Mouse (Mus musculus) embryonic facial prominence, embryonic 15.5 days (tissue): ENCODE results near the gene Hfm1. TPM values are rescaled to one million over a fixed set of nuclear protein-coding genes. Genes with fewer than 3 reads are reported as not detected.

Experiments used
- ATAC-seq: fragments of 200-750 bp; cut with Nextera tagmentation; 2 replicates; pipeline ENCODE4 v1.8.0; 2017; ENCODE audit warnings: low read depth, moderate TSS enrichment; ENCODE audit not compliant: insufficient number of reproducible peaks, low FRiP score, low TSS enrichment
- H3K27ac ChIP-seq: fragments of 300-500 bp; sonication (generic); replicated peaks from 2 replicates; pipeline ENCODE4 v1.5.1; 2015; ENCODE audit warnings: mild to moderate bottlenecking, inconsistent platforms
- H3K27me3 ChIP-seq: fragments of 300-500 bp; sonication (generic); 2 replicates; pipeline ENCODE4 v1.6.1; 2015; ENCODE audit warnings: inconsistent platforms
- H3K36me3 ChIP-seq: fragments of 300-500 bp; sonication (generic); 2 replicates; pipeline ENCODE4 v1.6.1; 2015; ENCODE audit warnings: mild to moderate bottlenecking, inconsistent platforms
- H3K4me1 ChIP-seq: fragments of 300-500 bp; sonication (generic); 2 replicates; pipeline ENCODE4 v1.6.1; 2015; ENCODE audit warnings: inconsistent platforms
- H3K4me2 ChIP-seq: fragments of 300-500 bp; sonication (generic); replicated peaks from 2 replicates; pipeline ENCODE4 v1.6.1; 2015; ENCODE audit warnings: mild to moderate bottlenecking, inconsistent platforms
- H3K4me3 ChIP-seq: fragments of 300-500 bp; sonication (generic); replicated peaks from 2 replicates; pipeline ENCODE4 v1.5.1; 2015; ENCODE audit warnings: mild to moderate bottlenecking, inconsistent platforms
- H3K9ac ChIP-seq: fragments of 300-500 bp; sonication (generic); 2 replicates; pipeline ENCODE4 v1.6.1; 2015; ENCODE audit warnings: inconsistent platforms
- H3K9me3 ChIP-seq: fragments of 300-500 bp; sonication (generic); replicated peaks from 2 replicates; pipeline ENCODE4 v1.6.1; 2016; ENCODE audit warnings: inconsistent platforms
- WGBS: fragments of 180-500 bp; shearing (Covaris S2); methylation state at CpG from one replicate; pipeline ENCODE4 v1.1.7; 2015; 5-methylcytosine and 5-hydroxymethylcytosine counted together
- microRNA-seq: library from miRNA; unstranded; fragments of <30 nt; microRNA quantifications from one replicate; pipeline ENCODE4, GENCODE M21; 2016; ENCODE audit warnings: borderline number of aligned reads
- polyA plus RNA-seq: library from polyadenylated mRNA; unstranded; fragments of >200 nt; fragmentation: Nextera tagmentation; extraction: Ambion mirVana; gene quantifications from 2 replicates; pipeline ENCODE4 v1.2.1, GENCODE M21; 2015

Gene Hfm1
- polyA plus RNA-seq, 1 experiment from 2014 or later = 0.32 TPM

DNA sequence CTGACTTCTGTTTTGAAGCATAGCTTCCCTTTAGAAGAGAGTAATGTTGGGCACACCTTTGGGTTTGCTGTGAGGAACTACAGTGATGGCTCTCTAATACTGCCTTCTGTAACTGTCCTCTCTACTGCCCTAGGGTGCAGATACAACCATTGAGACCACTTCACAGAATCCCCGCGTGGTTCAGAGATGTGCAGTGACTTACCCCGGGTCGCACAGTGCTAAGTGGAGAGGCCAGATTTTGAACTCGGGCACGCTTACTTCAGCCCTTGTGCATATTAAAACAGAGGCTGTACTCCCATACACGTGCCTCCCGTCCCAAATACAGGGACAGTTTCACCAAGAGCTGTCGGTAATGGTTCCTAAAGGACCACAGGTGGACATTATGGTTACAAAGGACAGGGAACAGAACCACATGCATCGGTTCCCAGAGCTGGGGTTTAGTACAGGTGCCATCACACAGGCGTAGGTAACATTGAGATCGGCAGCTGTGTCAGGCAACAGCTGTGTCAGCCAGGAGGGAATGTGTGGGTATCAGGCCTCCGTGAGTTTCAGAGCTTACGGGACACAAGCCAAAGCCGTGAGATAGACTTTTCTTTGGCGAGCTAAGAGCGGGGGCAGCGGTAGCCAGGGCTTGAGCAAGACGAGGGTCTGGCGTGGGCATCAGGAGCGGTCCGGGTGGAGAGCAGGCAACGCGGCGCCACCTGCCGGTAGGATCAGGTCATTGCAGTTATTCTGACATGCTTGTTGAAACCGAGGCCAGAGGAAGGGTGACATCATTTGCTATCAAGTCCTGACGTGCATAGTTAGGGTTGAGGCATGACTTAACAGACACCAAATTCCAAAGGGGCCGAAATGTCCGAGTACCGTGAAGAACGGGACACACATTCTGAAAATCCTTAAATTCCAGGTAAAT is 124.0 kb downstream of the Hfm1 start:
- 5% methylated on average over 32 of the region's 32 CpGs for WGBS
- H3K27ac ChIP-seq = no peak overlapping the region
- H3K4me2 ChIP-seq = peak overlapping the region; percentile 69
- no peaks in the 10 kb centered on the region for H3K27me3 ChIP-seq
- peak overlapping the region; percentile 34 for H3K4me3 ChIP-seq
- H3K9me3 ChIP-seq = no peaks in the 10 kb centered on the region
- H3K9ac ChIP-seq = peak overlapping the region; percentile 18; the same call in 1 of the 2 replicates
- H3K4me1 ChIP-seq = peaks cover 13% of the 10 kb centered on the region
- ATAC-seq = peak; percentile 76
- H3K36me3 ChIP-seq = no peaks in the 10 kb centered on the region

DNA sequence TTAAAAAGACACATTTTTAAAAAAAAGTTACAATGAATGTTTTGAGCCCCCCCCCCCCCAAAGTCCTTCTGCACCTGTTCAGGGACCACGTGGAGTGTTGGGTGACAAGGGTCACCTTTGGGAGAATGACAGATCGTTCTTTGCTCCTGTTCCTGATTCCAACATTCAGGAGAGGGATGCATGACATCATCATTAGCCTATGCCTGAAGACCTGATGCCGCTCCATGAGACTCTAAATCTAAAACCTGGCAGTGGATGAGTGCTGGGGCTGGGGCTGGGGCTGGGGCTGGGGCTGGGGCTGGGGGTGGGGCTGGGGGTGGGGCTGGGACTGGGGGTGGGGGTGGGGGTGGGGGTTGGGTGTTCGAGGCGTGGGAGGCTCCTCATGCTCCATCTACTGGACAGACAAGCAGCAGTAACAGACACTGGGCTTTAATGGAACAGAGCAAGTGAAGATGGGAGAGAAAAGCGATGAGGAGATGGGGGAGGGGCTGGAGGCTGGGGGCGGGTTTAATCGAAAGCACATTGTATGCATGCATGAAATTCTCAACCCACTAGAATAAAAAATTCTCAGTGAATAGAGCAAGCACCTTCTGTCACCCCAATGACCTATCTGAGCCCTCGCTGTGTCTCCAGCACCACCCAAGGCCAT is 124.8 kb downstream of the Hfm1 start:
- H3K4me1 ChIP-seq = peaks cover 13% of the 10 kb centered on the region
- 14% methylated on average over 9 of the region's 9 CpGs for WGBS
- H3K9me3 ChIP-seq = no peaks in the 10 kb centered on the region
- H3K4me2 ChIP-seq = no peak overlapping the region
- ATAC-seq = no peak
- no peak overlapping the region for H3K27ac ChIP-seq
- H3K4me3 ChIP-seq = no peak overlapping the region
- H3K27me3 ChIP-seq = no peaks in the 10 kb centered on the region
- no peak overlapping the region for H3K9ac ChIP-seq
- H3K36me3 ChIP-seq = no peaks in the 10 kb centered on the region

GRCm38 (mm10) chr5:106797896-106798295 is 128.2 kb downstream of the Hfm1 start:
- no peaks in the 10 kb centered on the region for H3K36me3 ChIP-seq
- WGBS = 55% methylated on average over 5 of the region's 5 CpGs
- no peak overlapping the region for H3K4me3 ChIP-seq
- H3K9ac ChIP-seq = no peak overlapping the region
- H3K27ac ChIP-seq = no peak overlapping the region
- no peak for ATAC-seq
- no peak overlapping the region for H3K4me2 ChIP-seq
- H3K27me3 ChIP-seq = no peaks in the 10 kb centered on the region
- peaks cover 13% of the 10 kb centered on the region for H3K4me1 ChIP-seq
- no peaks in the 10 kb centered on the region for H3K9me3 ChIP-seq

- Histone ChIP-seq H3K9me3 (no peaks in the 10 kb centered on the region), H3K9ac (no peak overlapping the region), H3K27me3 (no peaks in the 10 kb centered on the region), H3K4me2 (no peak overlapping the region), H3K36me3 (no peaks in the 10 kb centered on the region), H3K4me3 (no peak overlapping the region), H3K4me1 (no peaks in the 10 kb centered on the region), H3K27ac (no peak overlapping the region)
- 11% methylated on average over 6 of the region's 6 CpGs for WGBS
- peak; percentile 65; the same call in 1 of the 2 replicates for ATAC-seq
Measured at GRCm38 (mm10) chr5:106791241-106791572, 134.9 kb downstream of the Hfm1 start.

GRCm38 (mm10) chr5:106790496-106791240 is 135.5 kb downstream of the Hfm1 start:
- ATAC-seq = no peak
- H3K9me3 ChIP-seq = no peaks in the 10 kb centered on the region
- no peak overlapping the region for H3K9ac ChIP-seq
- H3K4me2 ChIP-seq = no peak overlapping the region
- no peak overlapping the region for H3K27ac ChIP-seq
- no peak overlapping the region for H3K4me3 ChIP-seq
- H3K4me1 ChIP-seq = no peaks in the 10 kb centered on the region
- no peaks in the 10 kb centered on the region for H3K27me3 ChIP-seq
- no peaks in the 10 kb centered on the region for H3K36me3 ChIP-seq
- 47% methylated on average over 5 of the region's 5 CpGs for WGBS

Small RNAs within 50 kb of the gene (microRNA-seq; reads per million reads assigned to microRNA genes)
- gene Gm27527 = not detected

Other genes starting within 250 kb of the Hfm1 start
- 57.1 and 66.6 TPM in 2 replicates for gene Zfp644, start 229.0 kb downstream of the Hfm1 start, polyA plus RNA-seq
- 38.3 and 39.0 TPM in 2 replicates for gene Cdc7, start 38.0 kb upstream of the Hfm1 start, polyA plus RNA-seq